In the genomic region with DNA sequence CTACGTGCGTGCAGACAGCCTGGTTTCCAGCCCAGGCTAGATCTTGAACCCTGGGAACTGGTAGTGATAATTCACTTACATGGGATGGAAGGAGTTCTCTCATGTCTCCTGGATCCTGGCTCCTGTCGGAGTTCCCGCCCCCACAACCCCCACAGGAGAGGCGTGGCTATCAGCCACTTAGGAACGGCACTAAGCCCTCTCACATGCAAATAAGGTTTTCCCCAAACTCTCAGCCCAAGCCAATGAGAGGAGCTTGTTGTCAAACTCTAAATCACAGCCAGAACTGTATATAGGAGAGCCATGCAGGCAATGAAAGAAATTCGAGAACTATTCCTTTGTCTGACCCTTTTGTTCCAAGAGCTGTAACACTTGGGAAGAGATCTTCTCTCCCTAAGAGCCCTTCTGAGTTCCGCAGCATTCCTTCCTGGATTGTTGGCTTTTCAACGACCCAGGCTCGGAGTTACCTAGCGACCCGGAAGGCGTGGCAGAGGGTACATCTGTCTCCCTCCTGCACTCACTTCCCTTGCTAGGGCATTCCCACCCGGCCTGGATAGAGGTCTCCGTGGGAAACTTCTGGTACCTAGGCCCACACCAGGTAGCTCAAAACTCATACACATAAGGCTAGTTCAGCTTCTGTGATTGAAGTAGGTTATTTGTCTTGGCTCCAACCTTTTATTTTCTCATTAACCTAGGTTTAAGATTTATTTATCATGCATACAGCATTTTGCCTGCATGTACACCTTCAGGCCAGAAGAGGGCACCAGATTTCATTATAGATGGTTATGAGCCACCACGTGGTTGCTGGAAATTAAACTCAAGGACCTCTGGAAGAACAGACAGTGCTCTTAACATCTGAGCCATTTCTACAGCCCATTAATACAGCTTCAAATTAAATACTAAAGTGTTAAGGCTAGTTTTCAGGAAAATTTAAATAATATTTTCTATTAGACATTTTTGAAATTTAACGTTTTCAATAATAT, we compare ENCODE assay signal across 8 mouse cellular contexts. TPM values are rescaled to one million over a fixed set of nuclear protein-coding genes. Genes with fewer than 3 reads are reported as not detected.
DNase-seq lines count a peak whose midpoint lies in the region; ATAC-seq and TF ChIP-seq lines count a peak whose summit lies in the region.

No protein-coding gene starts in this region.

- H3K9me3 ChIP-seq in hindbrain, embryonic 10.5 days: no peaks in the 10 kb centered on the region
- H3K9me3 ChIP-seq in lung, embryonic 14.5 days (ENCODE audit: low read depth, low read length): no peaks in the 10 kb centered on the region
- H3K9me3 ChIP-seq in stomach, embryonic 16.5 days (replicated peaks; ENCODE audit: control insufficient read depth, low read length): no peaks in the 10 kb centered on the region

- peak overlapping the region; percentile 71 for H3K27ac ChIP-seq in hindbrain, embryonic 10.5 days
- no peak overlapping the region for H3K27ac ChIP-seq in lung, embryonic 14.5 days (ENCODE audit: low read depth)
- H3K27ac ChIP-seq in stomach, embryonic 16.5 days (ENCODE audit: low read length): no peak overlapping the region

- WGBS in hindbrain, embryonic 10.5 days: 12% methylated on average over 17 of the region's 17 CpGs
- 12% methylated on average over 17 of the region's 17 CpGs for WGBS in lung, embryonic 14.5 days
- WGBS in stomach, embryonic 16.5 days: 11% methylated on average over 17 of the region's 17 CpGs

- ATAC-seq in CD4-positive, CD25-positive, alpha-beta regulatory T cell, adult 4 months: no peak
- ATAC-seq in lung, embryonic 14.5 days (ENCODE audit: insufficient read depth): peak; percentile 90
- ATAC-seq in stomach, embryonic 16.5 days (ENCODE audit: insufficient read depth, low FRiP score): no peak
- ATAC-seq in activated CD4-positive, CD25-positive, alpha-beta regulatory T cell, adult 4 months: no peak

- peak; percentile 62 for TF ChIP-seq CTCF in lung, embryonic 14.5 days (IDR thresholded peaks at IDR 0.05; ENCODE audit: low read depth)

- peak; percentile 2 for DNase-seq in CD4-positive, CD25-positive, alpha-beta regulatory T cell, adult 2 months (ENCODE audit: low read depth, low spot score)
- DNase-seq in R1 (ENCODE audit: low read depth, low spot score): peak; percentile 87
- peak; percentile 39 for DNase-seq in hindbrain, embryonic 10.5 days (ENCODE audit: low spot score)
- DNase-seq in lung, embryonic 14.5 days: peak; percentile 63
- DNase-seq in c-Kit-positive CD71-positive TER-119-positive erythroid progenitor cells, embryonic 14.5 days (ENCODE audit: low spot score): no peak

- H3K27me3 ChIP-seq in hindbrain, embryonic 10.5 days (ENCODE audit: insufficient read depth, poor library complexity, severe bottlenecking): no peaks in the 10 kb centered on the region
- H3K27me3 ChIP-seq in lung, embryonic 14.5 days (ENCODE audit: insufficient read depth, low read length): no peaks in the 10 kb centered on the region
- no peaks in the 10 kb centered on the region for H3K27me3 ChIP-seq in stomach, embryonic 16.5 days (ENCODE audit: control insufficient read depth, insufficient read depth, low read length)

- no peaks in the 10 kb centered on the region for H3K36me3 ChIP-seq in hindbrain, embryonic 10.5 days
- no peaks in the 10 kb centered on the region for H3K36me3 ChIP-seq in lung, embryonic 14.5 days (ENCODE audit: insufficient read depth)
- no peaks in the 10 kb centered on the region for H3K36me3 ChIP-seq in stomach, embryonic 16.5 days (ENCODE audit: control insufficient read depth, insufficient read depth, low read length)

- no peak overlapping the region for H3K9ac ChIP-seq in lung, embryonic 14.5 days
- H3K9ac ChIP-seq in stomach, embryonic 16.5 days (ENCODE audit: low read length): no peak overlapping the region

- H3K4me2 ChIP-seq in lung, embryonic 14.5 days: peak overlapping the region; percentile 44
- peak overlapping the region; percentile 37 for H3K4me2 ChIP-seq in stomach, embryonic 16.5 days (ENCODE audit: low read depth, low read length)

- H3K4me1 ChIP-seq in hindbrain, embryonic 10.5 days (replicated peaks): peaks cover 7% of the 10 kb centered on the region
- H3K4me1 ChIP-seq in lung, embryonic 14.5 days (ENCODE audit: insufficient read depth): no peaks in the 10 kb centered on the region
- H3K4me1 ChIP-seq in stomach, embryonic 16.5 days (ENCODE audit: control insufficient read depth, insufficient read depth, low read length): no peaks in the 10 kb centered on the region

- peak overlapping the region; percentile 43 for H3K4me3 ChIP-seq in hindbrain, embryonic 10.5 days
- 0 out of 2 replicates have a peak overlapping the region, but pooled peaks have one; percentile 1 for H3K4me3 ChIP-seq in lung, embryonic 14.5 days (ENCODE audit: low read depth, low read length)
- peak overlapping the region; percentile 18; the same call in 1 of the 2 replicates for H3K4me3 ChIP-seq in stomach, embryonic 16.5 days (replicated peaks; ENCODE audit: low read length)

RNA-seq across cellular contexts. Expression of a gene that starts 46.3 kb away (rescaled TPM):
- not detected for polyA plus RNA-seq in CD4-positive, CD25-positive, alpha-beta regulatory T cell, adult 4 months (2017; shearing (Covaris generic))
- 37.7 and 39.5 TPM in 2 replicates for polyA plus RNA-seq in hindbrain, embryonic 10.5 days (2016; fragmentation: Nextera tagmentation; extraction: Ambion mirVana)
- 12.0 and 12.2 TPM in 2 replicates for polyA plus RNA-seq in lung, embryonic 14.5 days (2014; fragmentation: Nextera tagmentation; extraction: Ambion mirVana)
- polyA plus RNA-seq in stomach, embryonic 16.5 days (2015; fragmentation: Nextera tagmentation; extraction: Ambion mirVana): 13.1 and 14.9 TPM in 2 replicates
- not detected for polyA plus RNA-seq in activated CD4-positive, CD25-positive, alpha-beta regulatory T cell, adult 4 months (2017; shearing (Covaris generic))

Comparison
In these comparisons a context has a peak if more than half of its experiments do, and no peak if none do; other contexts are left out.
1. RNA of a gene that starts 46.3 kb away (polyA plus RNA-seq): 37.7 to 39.5 TPM in hindbrain, embryonic 10.5 days, 13.1 to 14.9 TPM in stomach, embryonic 16.5 days and 12.0 to 12.2 TPM in lung, embryonic 14.5 days; not detected in CD4-positive, CD25-positive, alpha-beta regulatory T cell, adult 4 months and not detected in activated CD4-positive, CD25-positive, alpha-beta regulatory T cell, adult 4 months; every median in the first group is over 10 times any median in the second.
2. Peak in every context shown above with its lines, with median percentiles within 50 percentile points of each other: H3K4me3 ChIP-seq.